Mouse (Mus musculus) heart, postnatal 4 days (tissue): Measurements from ENCODE around the gene Dcaf6. TPM values are rescaled to one million over a fixed set of nuclear protein-coding genes. Genes with fewer than 3 reads are reported as not detected.
"Not testable (repeated sequence)": the region's sequence is repeated elsewhere in the genome, so short reads cannot be mapped to it uniquely, and the experiment has no call there.

ENCODE experiments used
- DNase-seq: peaks from one replicate; pipeline ENCODE4 v3.0.0; 2021
- total RNA-seq, 2 experiments: library from RNA; stranded (reverse); gene quantifications; 2 replicates each; pipeline ENCODE4 v1.2.3; 2021

Gene Dcaf6
- total RNA-seq, 2 experiments from 2014 or later, result 59.8 to 65.6 TPM

- DNase-seq, result no peak
Measured at GRCm38 (mm10) chr1:165421357-165421915, 38.8 kb downstream of the Dcaf6 start.

GRCm38 (mm10) chr1:165396401-165396805 lies 63.9 kb downstream of the Dcaf6 start:
- DNase-seq, result no peak

- no peak for DNase-seq
Measured at GRCm38 (mm10) chr1:165395940-165396339, 64.3 kb downstream of the Dcaf6 start.

- DNase-seq, result no peak
Measured at GRCm38 (mm10) chr1:165394836-165395235, 65.4 kb downstream of the Dcaf6 start.

- DNase-seq, result no peak
Measured at GRCm38 (mm10) chr1:165393033-165393432, 67.2 kb downstream of the Dcaf6 start.

- peak; percentile 33 for DNase-seq
Measured at GRCm38 (mm10) chr1:165388716-165389115, 71.6 kb downstream of the Dcaf6 start.

GRCm38 (mm10) chr1:165386525-165386923 lies 73.8 kb downstream of the Dcaf6 start:
- no peak for DNase-seq

- DNase-seq, result no peak
Measured at GRCm38 (mm10) chr1:165385810-165386524, 74.3 kb downstream of the Dcaf6 start.

- DNase-seq, result no peak
Measured at GRCm38 (mm10) chr1:165373839-165374238, 86.4 kb downstream of the Dcaf6 start.

- DNase-seq, result no peak
Measured at GRCm38 (mm10) chr1:165370990-165371389, 89.3 kb downstream of the Dcaf6 start.

- DNase-seq, result no peak
Measured at GRCm38 (mm10) chr1:165365057-165365456, 95.2 kb downstream of the Dcaf6 start.

GRCm38 (mm10) chr1:165363271-165363670 lies 97.0 kb downstream of the Dcaf6 start:
- no peak for DNase-seq

GRCm38 (mm10) chr1:165356347-165356746 lies 103.9 kb downstream of the Dcaf6 start:
- no peak for DNase-seq

- no peak for DNase-seq
Measured at GRCm38 (mm10) chr1:165348627-165349026, 111.6 kb downstream of the Dcaf6 start.

GRCm38 (mm10) chr1:165344453-165344852 lies 115.8 kb downstream of the Dcaf6 start:
- DNase-seq, result no peak

GRCm38 (mm10) chr1:165342126-165342525 lies 118.1 kb downstream of the Dcaf6 start:
- no peak for DNase-seq

GRCm38 (mm10) chr1:165332797-165333196 lies 127.5 kb downstream of the Dcaf6 start:
- DNase-seq, result no peak

- DNase-seq, result no peak
Measured at GRCm38 (mm10) chr1:165330859-165331258, 129.4 kb downstream of the Dcaf6 start.

GRCm38 (mm10) chr1:165328384-165329289 lies 131.6 kb downstream of the Dcaf6 start:
- DNase-seq, result not testable (repeated sequence)

GRCm38 (mm10) chr1:165327831-165328230 lies 132.4 kb downstream of the Dcaf6 start:
- DNase-seq, result no peak

- DNase-seq, result no peak
Measured at GRCm38 (mm10) chr1:165327370-165327769, 132.9 kb downstream of the Dcaf6 start.

- DNase-seq, result no peak
Measured at GRCm38 (mm10) chr1:165322934-165323333, 137.3 kb downstream of the Dcaf6 start.

- DNase-seq, result no peak
Measured at GRCm38 (mm10) chr1:165321891-165322290, 138.4 kb downstream of the Dcaf6 start.
